ENCODE assay signal across 12 mouse cellular contexts in genomic region chr6:104479242-104479641, GRCm38 (mm10). TPM values are rescaled to one million over a fixed set of nuclear protein-coding genes. Genes with fewer than 3 reads are reported as not detected.
A peak's percentile ranks its signal among the peaks of the same experiment; 100 is the strongest.
DNase-seq lines count a peak whose midpoint lies in the region.
"Had no signal": no experiment of that assay in that cellular context is flagged by ENCODE, and none has a peak within 500 bp of the region (broad histone marks: within the 10 kb centered on the region; RNA-seq: fewer than 3 reads in every experiment).

No protein-coding gene starts in this region.

- no peaks in the 10 kb centered on the region for H3K27me3 ChIP-seq in heart, embryonic 10.5 days (ENCODE audit: insufficient read depth, poor library complexity, severe bottlenecking)

- H3K9me3 ChIP-seq in heart, embryonic 10.5 days, result no peaks in the 10 kb centered on the region

- no peaks in the 10 kb centered on the region for H3K36me3 ChIP-seq in heart, embryonic 10.5 days

- peak; percentile 3 for DNase-seq in adrenal gland, postnatal 14 days
- DNase-seq in adrenal gland, adult (ENCODE audit: inconsistent age in 2 of 2, low spot score in 1 of 2), result no peak
- DNase-seq in kidney, postnatal 14 days, result peak; percentile 2
- no peak for DNase-seq in kidney, adult 11 months
- DNase-seq in right cerebral cortex, adult 2 months (ENCODE audit: low spot score in 2 of 2), result peak; percentile 14 to 20
- DNase-seq in right cerebral cortex, postnatal 14 days, result no peak
- no peak for DNase-seq in gastrocnemius, postnatal 25 days
- no peak for DNase-seq in heart, embryonic 10.5 days (ENCODE audit: low spot score)
- DNase-seq: gastrocnemius, postnatal 14 days; heart, postnatal 14 days; kidney, postnatal 25 days had no signal

- H3K27ac ChIP-seq in heart, embryonic 10.5 days, result no peak overlapping the region
- H3K27ac ChIP-seq: macrophage had no signal

- no peaks in the 10 kb centered on the region for H3K4me1 ChIP-seq in heart, embryonic 10.5 days

- no peak overlapping the region for H3K4me3 ChIP-seq in heart, embryonic 10.5 days

RNA-seq across cellular contexts. Expression of gene Cntn6, which starts 13.3 kb away (rescaled TPM):
- total RNA-seq in adrenal gland, postnatal 14 days (2021), result 0.23 TPM in 1 of 2 replicates, not detected in the other
- not detected for total RNA-seq in gastrocnemius, postnatal 25 days (2021)
- polyA plus RNA-seq in heart, embryonic 10.5 days (2016; fragmentation: Nextera tagmentation; extraction: Ambion mirVana), result 0.06 and 0.11 TPM in 2 replicates
- total RNA-seq: gastrocnemius, postnatal 14 days; heart, postnatal 14 days had no signal
- polyA plus RNA-seq: macrophage had no signal

Comparison
In these comparisons a context has a peak if more than half of its experiments do, and no peak if none do; other contexts are left out.
1. DNase-seq: peak in adrenal gland, postnatal 14 days (single experiment), kidney, postnatal 14 days (single experiment) and right cerebral cortex, adult 2 months (2 of 2); none in adrenal gland, adult (0 of 2), kidney, adult 11 months (single experiment), right cerebral cortex, postnatal 14 days (single experiment), gastrocnemius, postnatal 25 days (single experiment) and heart, embryonic 10.5 days (single experiment).